Mouse (Mus musculus): ENCODE results near the gene Rgs3. TPM values are rescaled to one million over a fixed set of nuclear protein-coding genes. Genes with fewer than 3 reads are reported as not detected.

Gene Rgs3
- polyA plus RNA-seq, 1 experiment = 44.0 TPM

DNA sequence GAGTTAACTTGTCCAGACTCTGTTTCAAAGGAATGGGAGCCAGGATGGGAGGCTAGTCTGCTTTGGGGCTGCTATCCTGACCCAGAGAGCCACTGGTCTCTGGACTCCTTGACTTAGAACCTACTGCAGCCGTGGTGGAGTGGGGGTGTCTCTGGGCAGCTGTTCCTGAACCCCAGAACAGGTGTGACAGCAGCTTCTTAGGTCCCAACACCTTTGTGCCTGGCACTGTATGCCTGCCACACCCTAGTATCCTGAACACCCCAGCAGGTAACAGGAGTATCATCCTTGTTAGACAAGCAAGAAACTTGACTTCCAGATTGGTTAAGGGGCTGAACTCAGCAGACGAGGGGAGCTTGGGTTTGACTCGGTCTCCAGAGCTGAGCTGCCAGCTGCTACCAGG is 138.9 kb downstream of the Rgs3 start:
- H3K4me3 ChIP-seq (ENCODE audit: insufficient read depth, low read length) = no peak overlapping the region
- H3K4me1 ChIP-seq (ENCODE audit: control insufficient read depth, insufficient read depth, low read length) = no peaks in the 10 kb centered on the region
- no peak for TF ChIP-seq CTCF (IDR thresholded peaks at IDR 0.05; ENCODE audit: borderline replicate concordance, insufficient read depth, low read length)
- no peak for TF ChIP-seq POLR2A (IDR thresholded peaks at IDR 0.05; ENCODE audit: low read depth, low read length)
- no peak overlapping the region for H3K27ac ChIP-seq (ENCODE audit: insufficient read depth, low read length)

- TF ChIP-seq CTCF (IDR thresholded peaks at IDR 0.05; ENCODE audit: borderline replicate concordance, insufficient read depth, low read length) = no peak
- peak; percentile 100 for TF ChIP-seq POLR2A (IDR thresholded peaks at IDR 0.05; ENCODE audit: low read depth, low read length)
- peak overlapping the region; percentile 19 for H3K27ac ChIP-seq (ENCODE audit: insufficient read depth, low read length)
- peak overlapping the region; percentile 47 for H3K4me3 ChIP-seq (ENCODE audit: insufficient read depth, low read length)
- H3K4me1 ChIP-seq (ENCODE audit: control insufficient read depth, insufficient read depth, low read length) = no peaks in the 10 kb centered on the region
These were observed 139.7 kb downstream of the Rgs3 start for GRCm38 (mm10) chr4:62699191-62699812.

- Histone ChIP-seq H3K27ac (ENCODE audit: insufficient read depth, low read length) (no peak overlapping the region), H3K4me3 (ENCODE audit: insufficient read depth, low read length) (peak overlapping the region; percentile 47), H3K4me1 (ENCODE audit: control insufficient read depth, insufficient read depth, low read length) (peaks cover 6% of the 10 kb centered on the region; the same call in 1 of the 2 replicates)
- TF ChIP-seq POLR2A (IDR thresholded peaks at IDR 0.05; ENCODE audit: low read depth, low read length) (no peak), CTCF (IDR thresholded peaks at IDR 0.05; ENCODE audit: borderline replicate concordance, insufficient read depth, low read length) (no peak)
These were observed 140.8 kb downstream of the Rgs3 start for GRCm38 (mm10) chr4:62700426-62700825.

GRCm38 (mm10) chr4:62703151-62703550 is 143.5 kb downstream of the Rgs3 start:
- Histone ChIP-seq H3K4me3 (ENCODE audit: insufficient read depth, low read length) (no peak overlapping the region), H3K27ac (ENCODE audit: insufficient read depth, low read length) (no peak overlapping the region), H3K4me1 (ENCODE audit: control insufficient read depth, insufficient read depth, low read length) (peaks cover 16% of the 10 kb centered on the region; the same call in 1 of the 2 replicates)
- no peak for TF ChIP-seq POLR2A (IDR thresholded peaks at IDR 0.05; ENCODE audit: low read depth, low read length)
- TF ChIP-seq CTCF (IDR thresholded peaks at IDR 0.05; ENCODE audit: borderline replicate concordance, insufficient read depth, low read length) = no peak

DNA sequence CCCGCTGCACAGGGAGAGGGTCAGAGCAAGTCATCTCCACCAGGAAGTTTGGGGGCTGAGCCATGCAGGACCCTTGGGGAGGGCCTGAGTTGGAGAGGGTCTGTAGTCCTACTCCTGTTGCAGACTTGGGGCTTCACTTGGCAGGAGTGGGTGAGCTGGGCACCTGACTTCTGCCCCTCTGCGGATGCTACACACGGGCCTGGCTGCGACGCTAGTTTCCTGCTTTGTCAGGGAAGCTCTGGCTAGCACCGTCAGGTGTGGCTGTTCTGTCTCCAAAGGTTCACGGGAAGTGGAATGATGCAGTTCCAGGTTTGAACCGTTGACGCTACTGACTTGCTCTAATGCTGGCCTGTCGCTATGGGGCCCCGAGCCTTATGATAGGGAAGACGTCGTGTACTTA is 144.6 kb downstream of the Rgs3 start:
- 0 out of 2 replicates have a peak, but pooled peaks have one; percentile 10 for TF ChIP-seq POLR2A (IDR thresholded peaks at IDR 0.05; ENCODE audit: low read depth, low read length)
- TF ChIP-seq CTCF (IDR thresholded peaks at IDR 0.05; ENCODE audit: borderline replicate concordance, insufficient read depth, low read length) = no peak
- H3K4me1 ChIP-seq (ENCODE audit: control insufficient read depth, insufficient read depth, low read length) = peaks cover 16% of the 10 kb centered on the region; the same call in 1 of the 2 replicates

GRCm38 (mm10) chr4:62705013-62705412 is 145.4 kb downstream of the Rgs3 start:
- H3K4me1 ChIP-seq (ENCODE audit: control insufficient read depth, insufficient read depth, low read length) = peaks cover 16% of the 10 kb centered on the region; the same call in 1 of the 2 replicates
- TF ChIP-seq CTCF (IDR thresholded peaks at IDR 0.05; ENCODE audit: borderline replicate concordance, insufficient read depth, low read length) = no peak
- no peak; the same call in none of the 2 replicates for TF ChIP-seq POLR2A (IDR thresholded peaks at IDR 0.05; ENCODE audit: low read depth, low read length)
- no peak overlapping the region for H3K4me3 ChIP-seq (ENCODE audit: insufficient read depth, low read length)
- peak overlapping the region; percentile 83 for H3K27ac ChIP-seq (ENCODE audit: insufficient read depth, low read length)

More for the DNA sequence above, 144.6 kb downstream of the Rgs3 start:
- Histone ChIP-seq H3K27ac (ENCODE audit: insufficient read depth, low read length) (peak overlapping the region; percentile 83), H3K4me3 (ENCODE audit: insufficient read depth, low read length) (no peak overlapping the region)

DNA sequence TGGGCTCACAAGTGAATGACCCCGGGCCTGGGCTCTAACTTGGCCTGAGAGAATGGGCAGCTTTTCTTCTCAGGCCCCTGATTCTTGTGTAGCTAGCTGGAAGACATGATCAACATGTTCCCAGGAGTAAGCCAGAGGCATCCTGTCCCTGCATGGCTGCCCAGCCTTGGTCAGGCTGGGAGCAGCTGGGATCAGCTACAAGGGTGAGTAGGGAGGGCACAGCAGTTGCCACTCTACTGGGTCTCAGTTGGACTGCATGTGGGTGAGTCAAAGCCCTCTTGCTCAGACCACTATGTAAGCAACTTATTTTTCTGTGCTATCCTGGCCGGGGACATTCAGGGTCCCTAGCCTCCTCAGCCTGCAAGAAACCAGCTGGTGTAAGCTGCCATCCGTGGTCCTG is 146.1 kb downstream of the Rgs3 start:
- TF ChIP-seq CTCF (IDR thresholded peaks at IDR 0.05; ENCODE audit: borderline replicate concordance, insufficient read depth, low read length) (no peak), POLR2A (IDR thresholded peaks at IDR 0.05; ENCODE audit: low read depth, low read length) (no peak)
- Histone ChIP-seq H3K4me1 (ENCODE audit: control insufficient read depth, insufficient read depth, low read length) (peaks cover 16% of the 10 kb centered on the region; the same call in 1 of the 2 replicates), H3K4me3 (ENCODE audit: insufficient read depth, low read length) (no peak overlapping the region), H3K27ac (ENCODE audit: insufficient read depth, low read length) (peak overlapping the region; percentile 83)

- TF ChIP-seq CTCF (IDR thresholded peaks at IDR 0.05; ENCODE audit: borderline replicate concordance, insufficient read depth, low read length) = no peak
- no peak for TF ChIP-seq POLR2A (IDR thresholded peaks at IDR 0.05; ENCODE audit: low read depth, low read length)
- Histone ChIP-seq H3K4me3 (ENCODE audit: insufficient read depth, low read length) (no peak overlapping the region), H3K27ac (ENCODE audit: insufficient read depth, low read length) (no peak overlapping the region), H3K4me1 (ENCODE audit: control insufficient read depth, insufficient read depth, low read length) (peaks cover 16% of the 10 kb centered on the region; the same call in 1 of the 2 replicates)
These were observed 148.4 kb downstream of the Rgs3 start for GRCm38 (mm10) chr4:62708084-62708483.

DNA sequence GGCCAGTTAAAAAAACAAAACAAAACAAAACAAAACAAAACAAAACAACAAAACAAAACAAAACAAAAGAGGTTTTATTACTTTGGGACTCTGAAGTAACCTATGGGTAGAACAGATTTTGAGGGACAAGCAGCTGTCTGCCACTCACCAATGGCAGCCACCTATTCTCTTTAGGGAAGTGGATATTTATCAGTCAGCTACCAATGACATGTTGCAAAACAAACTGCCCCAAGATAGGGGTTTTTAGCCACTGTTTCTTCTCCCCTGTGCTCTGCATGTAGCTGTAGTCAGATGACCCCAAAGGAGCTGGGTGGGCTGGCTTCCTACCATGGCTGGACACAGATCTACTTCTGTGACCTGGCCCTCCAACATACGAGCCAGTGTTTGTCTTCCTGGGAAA is 149.3 kb downstream of the Rgs3 start:
- H3K4me1 ChIP-seq (ENCODE audit: control insufficient read depth, insufficient read depth, low read length) = peaks cover 16% of the 10 kb centered on the region; the same call in 1 of the 2 replicates
- TF ChIP-seq CTCF (IDR thresholded peaks at IDR 0.05; ENCODE audit: borderline replicate concordance, insufficient read depth, low read length) (no peak), POLR2A (IDR thresholded peaks at IDR 0.05; ENCODE audit: low read depth, low read length) (no peak)
- no peak overlapping the region for H3K4me3 ChIP-seq (ENCODE audit: insufficient read depth, low read length)
- no peak overlapping the region for H3K27ac ChIP-seq (ENCODE audit: insufficient read depth, low read length)

DNA sequence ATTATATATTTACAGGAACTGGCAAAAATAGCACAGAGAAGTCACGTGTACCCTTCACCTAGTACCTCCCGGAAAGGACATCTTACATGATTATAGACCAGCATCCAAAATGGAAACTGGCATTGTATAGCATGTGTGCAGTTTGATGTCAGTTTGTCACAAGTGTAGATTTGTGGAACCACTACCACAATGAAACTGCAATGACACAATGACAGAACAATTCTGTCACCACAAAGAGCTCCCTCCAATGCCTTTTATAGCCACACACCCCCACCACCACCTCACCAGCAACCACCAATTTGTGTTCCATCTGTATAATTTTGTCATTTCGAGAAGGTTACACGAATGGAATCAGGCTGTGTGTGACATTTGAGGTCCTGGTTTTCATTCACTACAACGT is 149.8 kb downstream of the Rgs3 start:
- Histone ChIP-seq H3K4me3 (ENCODE audit: insufficient read depth, low read length) (no peak overlapping the region), H3K27ac (ENCODE audit: insufficient read depth, low read length) (no peak overlapping the region), H3K4me1 (ENCODE audit: control insufficient read depth, insufficient read depth, low read length) (peaks cover 16% of the 10 kb centered on the region; the same call in 1 of the 2 replicates)
- TF ChIP-seq CTCF (IDR thresholded peaks at IDR 0.05; ENCODE audit: borderline replicate concordance, insufficient read depth, low read length) (no peak), POLR2A (IDR thresholded peaks at IDR 0.05; ENCODE audit: low read depth, low read length) (no peak)
